Mouse (Mus musculus): ENCODE results near the gene Olfr460. TPM values are rescaled to one million over a fixed set of nuclear protein-coding genes. Genes with fewer than 3 reads are reported as not detected.
"Not testable (repeated sequence)": the region's sequence is repeated elsewhere in the genome, so short reads cannot be mapped to it uniquely, and the experiment has no call there.

The Olfr460 gene
- polyA plus RNA-seq, 1 experiment, result not detected

- 94% methylated on average over 2 of the region's 2 CpGs for WGBS
- Histone ChIP-seq H3K27me3 (ENCODE audit: control insufficient read depth, insufficient read depth, low read length) (no peaks in the 10 kb centered on the region), H3K4me1 (ENCODE audit: control insufficient read depth, insufficient read depth, insufficient read length, low read length) (no peaks in the 10 kb centered on the region), H3K36me3 (ENCODE audit: control insufficient read depth, insufficient read depth, low read length) (no peaks in the 10 kb centered on the region), H3K4me3 (ENCODE audit: low read depth, low read length) (no peak overlapping the region), H3K27ac (ENCODE audit: insufficient read depth, low read depth, low read length) (no peak overlapping the region)
- TF ChIP-seq CTCF (IDR thresholded peaks at IDR 0.05; ENCODE audit: extremely low read depth, insufficient read length, insufficient replicate concordance, low read depth, low read length), result no peak
- no peak for TF ChIP-seq POLR2A (IDR thresholded peaks at IDR 0.05; ENCODE audit: low read depth, low read length)
These were observed 19.1 kb downstream of the Olfr460 start for GRCm38 (mm10) chr6:40588346-40588745.

GRCm38 (mm10) chr6:40594804-40595550, 25.7 kb downstream of the Olfr460 start:
- Histone ChIP-seq H3K4me3 (ENCODE audit: low read depth, low read length) (no peak overlapping the region), H3K27me3 (ENCODE audit: control insufficient read depth, insufficient read depth, low read length) (no peaks in the 10 kb centered on the region), H3K4me1 (ENCODE audit: control insufficient read depth, insufficient read depth, insufficient read length, low read length) (no peaks in the 10 kb centered on the region), H3K36me3 (ENCODE audit: control insufficient read depth, insufficient read depth, low read length) (no peaks in the 10 kb centered on the region), H3K27ac (ENCODE audit: insufficient read depth, low read depth, low read length) (no peak overlapping the region)
- WGBS, result 56% methylated on average over 3 of the region's 3 CpGs
- TF ChIP-seq POLR2A (IDR thresholded peaks at IDR 0.05; ENCODE audit: low read depth, low read length) (no peak), CTCF (IDR thresholded peaks at IDR 0.05; ENCODE audit: extremely low read depth, insufficient read length, insufficient replicate concordance, low read depth, low read length) (no peak)

GRCm38 (mm10) chr6:40598546-40598945, 29.3 kb downstream of the Olfr460 start:
- WGBS, result 52% methylated on average over 4 of the region's 4 CpGs
- H3K36me3 ChIP-seq (ENCODE audit: control insufficient read depth, insufficient read depth, low read length); H3K4me1 ChIP-seq (ENCODE audit: control insufficient read depth, insufficient read depth, insufficient read length, low read length); H3K27me3 ChIP-seq (ENCODE audit: control insufficient read depth, insufficient read depth, low read length); H3K4me3 ChIP-seq (ENCODE audit: low read depth, low read length); H3K27ac ChIP-seq (ENCODE audit: insufficient read depth, low read depth, low read length): not testable (repeated sequence)

- no peak for TF ChIP-seq POLR2A (IDR thresholded peaks at IDR 0.05; ENCODE audit: low read depth, low read length)
- TF ChIP-seq CTCF (IDR thresholded peaks at IDR 0.05; ENCODE audit: extremely low read depth, insufficient read length, insufficient replicate concordance, low read depth, low read length), result no peak
- Histone ChIP-seq H3K4me1 (ENCODE audit: control insufficient read depth, insufficient read depth, insufficient read length, low read length) (no peaks in the 10 kb centered on the region), H3K27me3 (ENCODE audit: control insufficient read depth, insufficient read depth, low read length) (no peaks in the 10 kb centered on the region), H3K27ac (ENCODE audit: insufficient read depth, low read depth, low read length) (no peak overlapping the region), H3K4me3 (ENCODE audit: low read depth, low read length) (no peak overlapping the region), H3K36me3 (ENCODE audit: control insufficient read depth, insufficient read depth, low read length) (no peaks in the 10 kb centered on the region)
These were observed 38.1 kb downstream of the Olfr460 start for GRCm38 (mm10) chr6:40607431-40607830.

- WGBS, result 61% methylated on average over 8 of the region's 8 CpGs
- H3K27ac ChIP-seq (ENCODE audit: insufficient read depth, low read depth, low read length), result no peak overlapping the region
- H3K4me1 ChIP-seq (ENCODE audit: control insufficient read depth, insufficient read depth, insufficient read length, low read length), result no peaks in the 10 kb centered on the region
- no peak overlapping the region for H3K4me3 ChIP-seq (ENCODE audit: low read depth, low read length)
- no peaks in the 10 kb centered on the region for H3K36me3 ChIP-seq (ENCODE audit: control insufficient read depth, insufficient read depth, low read length)
- TF ChIP-seq CTCF (IDR thresholded peaks at IDR 0.05; ENCODE audit: extremely low read depth, insufficient read length, insufficient replicate concordance, low read depth, low read length), result no peak
- no peak for TF ChIP-seq POLR2A (IDR thresholded peaks at IDR 0.05; ENCODE audit: low read depth, low read length)
- no peaks in the 10 kb centered on the region for H3K27me3 ChIP-seq (ENCODE audit: control insufficient read depth, insufficient read depth, low read length)
These were observed 41.0 kb downstream of the Olfr460 start for GRCm38 (mm10) chr6:40610244-40610643.

GRCm38 (mm10) chr6:40613260-40613852, 44.1 kb downstream of the Olfr460 start, which contains the start of gene Tas2r138:
Gene Tas2r138, minus strand, starts transcription at chr6:40613310.
- Histone ChIP-seq H3K4me3 (ENCODE audit: low read depth, low read length) (no peak within 1 kb of the TSS), H3K4me1 (ENCODE audit: control insufficient read depth, insufficient read depth, insufficient read length, low read length) (no peaks in the 10 kb centered on the region), H3K36me3 (ENCODE audit: control insufficient read depth, insufficient read depth, low read length) (no peaks in the 10 kb centered on the region), H3K27me3 (ENCODE audit: control insufficient read depth, insufficient read depth, low read length) (no peaks in the 10 kb centered on the region), H3K27ac (ENCODE audit: insufficient read depth, low read depth, low read length) (no peak within 1 kb of the TSS)
- TF ChIP-seq CTCF (IDR thresholded peaks at IDR 0.05; ENCODE audit: extremely low read depth, insufficient read length, insufficient replicate concordance, low read depth, low read length), result no peak
- TF ChIP-seq POLR2A (IDR thresholded peaks at IDR 0.05; ENCODE audit: low read depth, low read length), result no peak
- WGBS, result 70% methylated on average over 4 of the region's 4 CpGs

GRCm38 (mm10) chr6:40617965-40618364, 48.7 kb downstream of the Olfr460 start:
- H3K36me3 ChIP-seq (ENCODE audit: control insufficient read depth, insufficient read depth, low read length), result no peaks in the 10 kb centered on the region
- no peak overlapping the region for H3K27ac ChIP-seq (ENCODE audit: insufficient read depth, low read depth, low read length)
- TF ChIP-seq CTCF (IDR thresholded peaks at IDR 0.05; ENCODE audit: extremely low read depth, insufficient read length, insufficient replicate concordance, low read depth, low read length), result peak; percentile 69; the same call in 1 of the 2 replicates
- TF ChIP-seq POLR2A (IDR thresholded peaks at IDR 0.05; ENCODE audit: low read depth, low read length), result no peak
- H3K4me3 ChIP-seq (ENCODE audit: low read depth, low read length), result no peak overlapping the region
- 2% methylated on average over 2 of the region's 2 CpGs for WGBS
- peaks cover 2% of the 10 kb centered on the region; the same call in 1 of the 2 replicates for H3K4me1 ChIP-seq (ENCODE audit: control insufficient read depth, insufficient read depth, insufficient read length, low read length)
- no peaks in the 10 kb centered on the region for H3K27me3 ChIP-seq (ENCODE audit: control insufficient read depth, insufficient read depth, low read length)

Other genes with a start within 250 kb of the Olfr460 start
- 2.7 and 4.4 TPM in 2 replicates for gene Agk, start 244.3 kb upstream of the Olfr460 start, polyA plus RNA-seq (2012; rRNA removed)
- 2.9 TPM in 2 replicates for gene E330009J07Rik, start 133.4 kb upstream of the Olfr460 start, polyA plus RNA-seq (2012; rRNA removed)
- not detected in 2 replicates for gene Wee2, start 130.4 kb upstream of the Olfr460 start, polyA plus RNA-seq (2012; rRNA removed)
- gene Ssbp1, start 98.1 kb upstream of the Olfr460 start, polyA plus RNA-seq (2012; rRNA removed), result 2.2 and 3.3 TPM in 2 replicates
- gene Tas2r137, start 78.3 kb upstream of the Olfr460 start, polyA plus RNA-seq (2012; rRNA removed), result not detected in 2 replicates
- gene Tas2r108, start 76.0 kb upstream of the Olfr460 start, polyA plus RNA-seq (2012; rRNA removed), result not detected in 2 replicates
- not detected in 2 replicates for gene Prss37, start 50.0 kb upstream of the Olfr460 start, polyA plus RNA-seq (2012; rRNA removed)
- not detected in 2 replicates for gene Olfr461, start 14.4 kb upstream of the Olfr460 start, polyA plus RNA-seq (2012; rRNA removed)
- 0.06 and 0.11 TPM in 2 replicates for gene Clec5a, start 16.3 kb downstream of the Olfr460 start, polyA plus RNA-seq (2012; rRNA removed)
- not detected in 2 replicates for gene Tas2r138, start 43.8 kb downstream of the Olfr460 start, polyA plus RNA-seq (2012; rRNA removed)
- gene Mgam, start 59.3 kb downstream of the Olfr460 start, polyA plus RNA-seq (2012; rRNA removed), result 162 and 362 TPM in 2 replicates